Mouse (Mus musculus) hindbrain, embryonic 10.5 days (tissue): ENCODE data around the gene Meox1. TPM values are rescaled to one million over a fixed set of nuclear protein-coding genes. Genes with fewer than 3 reads are reported as not detected.

ENCODE experiments used
- DNase-seq: peaks from one replicate; pipeline ENCODE4 v3.0.0-alpha.2; 2017; ENCODE audit warnings: low spot score
- H3K27ac ChIP-seq: fragments of 300-500 bp; sonication (generic); 2 replicates; pipeline ENCODE4 v1.5.1; 2016; ENCODE audit warnings: mild to moderate bottlenecking, moderate library complexity
- H3K27me3 ChIP-seq: fragments of 300-500 bp; sonication (generic); 2 replicates; pipeline ENCODE4 v1.6.1; 2016; ENCODE audit warnings: mild to moderate bottlenecking; ENCODE audit not compliant: poor library complexity, insufficient read depth, severe bottlenecking
- H3K36me3 ChIP-seq: fragments of 300-500 bp; sonication (generic); 2 replicates; pipeline ENCODE4 v1.6.1; 2016; ENCODE audit warnings: mild to moderate bottlenecking, moderate library complexity
- H3K4me1 ChIP-seq: fragments of 300-500 bp; sonication (generic); replicated peaks from 2 replicates; pipeline ENCODE4 v1.6.1; 2016; ENCODE audit warnings: mild to moderate bottlenecking
- H3K4me3 ChIP-seq: fragments of 300-500 bp; sonication (generic); 2 replicates; pipeline ENCODE4 v1.5.1; 2016; ENCODE audit warnings: mild to moderate bottlenecking, moderate library complexity
- H3K9me3 ChIP-seq: fragments of 300-500 bp; sonication (generic); 2 replicates; pipeline ENCODE4 v1.6.1; 2016; ENCODE audit warnings: mild to moderate bottlenecking, moderate library complexity
- WGBS: fragments of 180-500 bp; shearing (Covaris S2); methylation state at CpG from one replicate; pipeline ENCODE4 v1.1.7; 2016; 5-methylcytosine and 5-hydroxymethylcytosine counted together
- polyA plus RNA-seq: library from polyadenylated mRNA; unstranded; fragments of >200 nt; fragmentation: Nextera tagmentation; extraction: Ambion mirVana; gene quantifications from 2 replicates; pipeline ENCODE4 v1.2.1, GENCODE M21; 2016

Meox1 gene
- polyA plus RNA-seq, 1 experiment from 2014 or later = 1.6 TPM

- Histone ChIP-seq H3K9me3 (no peaks in the 10 kb centered on the region), H3K4me1 (peaks cover 56% of the 10 kb centered on the region), H3K36me3 (no peaks in the 10 kb centered on the region), H3K27ac (no peak overlapping the region), H3K27me3 (peaks cover 64% of the 10 kb centered on the region), H3K4me3 (no peak overlapping the region)
- DNase-seq = no peak
- WGBS = 63% methylated on average over 6 of the region's 6 CpGs
Measured at GRCm38 (mm10) chr11:101888820-101889219, 5.4 kb downstream of the Meox1 start.

GRCm38 (mm10) chr11:101886436-101886835 is 7.7 kb downstream of the Meox1 start:
- Histone ChIP-seq H3K36me3 (no peaks in the 10 kb centered on the region), H3K27ac (peak overlapping the region; percentile 42; the same call in 1 of the 2 replicates), H3K9me3 (no peaks in the 10 kb centered on the region), H3K4me3 (no peak overlapping the region), H3K27me3 (peaks cover 54% of the 10 kb centered on the region), H3K4me1 (peaks cover 57% of the 10 kb centered on the region)
- 82% methylated on average over 12 of the region's 12 CpGs for WGBS
- DNase-seq = no peak

GRCm38 (mm10) chr11:101885881-101886319 is 8.3 kb downstream of the Meox1 start:
- Histone ChIP-seq H3K9me3 (no peaks in the 10 kb centered on the region), H3K4me1 (peaks cover 58% of the 10 kb centered on the region), H3K36me3 (no peaks in the 10 kb centered on the region), H3K27ac (peak overlapping the region; percentile 42; the same call in 1 of the 2 replicates), H3K27me3 (peaks cover 51% of the 10 kb centered on the region), H3K4me3 (no peak overlapping the region)
- no peak for DNase-seq
- 71% methylated on average over 6 of the region's 6 CpGs for WGBS

- Histone ChIP-seq H3K27me3 (peaks cover 50% of the 10 kb centered on the region), H3K4me1 (peaks cover 62% of the 10 kb centered on the region), H3K36me3 (no peaks in the 10 kb centered on the region), H3K4me3 (no peak overlapping the region), H3K27ac (0 out of 2 replicates have a peak overlapping the region, but pooled peaks have one; percentile 12), H3K9me3 (no peaks in the 10 kb centered on the region)
- 60% methylated on average over 6 of the region's 6 CpGs for WGBS
- no peak for DNase-seq
Measured at GRCm38 (mm10) chr11:101885232-101885631, 8.9 kb downstream of the Meox1 start.

GRCm38 (mm10) chr11:101883911-101884310 is 10.3 kb downstream of the Meox1 start:
- no peaks in the 10 kb centered on the region for H3K9me3 ChIP-seq
- 61% methylated on average over 2 of the region's 2 CpGs for WGBS
- no peak overlapping the region for H3K27ac ChIP-seq
- no peaks in the 10 kb centered on the region for H3K36me3 ChIP-seq
- peaks cover 50% of the 10 kb centered on the region for H3K27me3 ChIP-seq
- peaks cover 62% of the 10 kb centered on the region for H3K4me1 ChIP-seq
- DNase-seq = no peak
- H3K4me3 ChIP-seq = no peak overlapping the region

GRCm38 (mm10) chr11:101882500-101883290 is 11.5 kb downstream of the Meox1 start:
- H3K4me1 ChIP-seq = peaks cover 72% of the 10 kb centered on the region
- DNase-seq = no peak
- peaks cover 43% of the 10 kb centered on the region for H3K27me3 ChIP-seq
- H3K4me3 ChIP-seq = no peak overlapping the region
- 79% methylated on average over 11 of the region's 11 CpGs for WGBS
- H3K27ac ChIP-seq = no peak overlapping the region
- no peaks in the 10 kb centered on the region for H3K36me3 ChIP-seq
- H3K9me3 ChIP-seq = no peaks in the 10 kb centered on the region

- Histone ChIP-seq H3K36me3 (no peaks in the 10 kb centered on the region), H3K4me3 (peak overlapping the region; percentile 53), H3K27me3 (peaks cover 44% of the 10 kb centered on the region), H3K9me3 (no peaks in the 10 kb centered on the region), H3K4me1 (peaks cover 67% of the 10 kb centered on the region), H3K27ac (peak overlapping the region; percentile 81)
- 2% methylated on average over 24 of the region's 24 CpGs for WGBS
- DNase-seq = peak; percentile 62
Measured at GRCm38 (mm10) chr11:101881604-101882071, 12.5 kb downstream of the Meox1 start.

- 66% methylated on average over 7 of the region's 7 CpGs for WGBS
- peak overlapping the region; percentile 81 for H3K27ac ChIP-seq
- H3K36me3 ChIP-seq = no peaks in the 10 kb centered on the region
- H3K4me3 ChIP-seq = peak overlapping the region; percentile 53
- H3K27me3 ChIP-seq = peaks cover 44% of the 10 kb centered on the region
- H3K4me1 ChIP-seq = peaks cover 63% of the 10 kb centered on the region
- DNase-seq = no peak
- no peaks in the 10 kb centered on the region for H3K9me3 ChIP-seq
Measured at GRCm38 (mm10) chr11:101881185-101881584, 13.0 kb downstream of the Meox1 start.

- no peaks in the 10 kb centered on the region for H3K36me3 ChIP-seq
- peaks cover 57% of the 10 kb centered on the region for H3K4me1 ChIP-seq
- no peak for DNase-seq
- peaks cover 35% of the 10 kb centered on the region for H3K27me3 ChIP-seq
- no peak overlapping the region for H3K4me3 ChIP-seq
- H3K9me3 ChIP-seq = no peaks in the 10 kb centered on the region
- WGBS = 74% methylated on average over 4 of the region's 4 CpGs
- 0 out of 2 replicates have a peak overlapping the region, but pooled peaks have one; percentile 19 for H3K27ac ChIP-seq
Measured at GRCm38 (mm10) chr11:101879672-101880071, 14.5 kb downstream of the Meox1 start.

GRCm38 (mm10) chr11:101878696-101879095 is 15.5 kb downstream of the Meox1 start:
- H3K36me3 ChIP-seq = no peaks in the 10 kb centered on the region
- peaks cover 60% of the 10 kb centered on the region for H3K4me1 ChIP-seq
- H3K27ac ChIP-seq = no peak overlapping the region; the same call in 1 of the 2 replicates
- DNase-seq = no peak
- H3K4me3 ChIP-seq = no peak overlapping the region
- 61% methylated on average over 6 of the region's 6 CpGs for WGBS
- H3K27me3 ChIP-seq = peaks cover 25% of the 10 kb centered on the region
- H3K9me3 ChIP-seq = no peaks in the 10 kb centered on the region

GRCm38 (mm10) chr11:101874978-101875377 is 19.2 kb downstream of the Meox1 start:
- H3K27me3 ChIP-seq = peaks cover 4% of the 10 kb centered on the region; the same call in 1 of the 2 replicates
- no peaks in the 10 kb centered on the region for H3K9me3 ChIP-seq
- WGBS = 72% methylated on average over 5 of the region's 5 CpGs
- no peaks in the 10 kb centered on the region for H3K36me3 ChIP-seq
- H3K4me3 ChIP-seq = no peak overlapping the region
- no peak for DNase-seq
- H3K4me1 ChIP-seq = peaks cover 62% of the 10 kb centered on the region
- no peak overlapping the region for H3K27ac ChIP-seq

GRCm38 (mm10) chr11:101873909-101874308 is 20.3 kb downstream of the Meox1 start:
- WGBS = 75% methylated on average over 8 of the region's 8 CpGs
- no peak overlapping the region for H3K27ac ChIP-seq

GRCm38 (mm10) chr11:101871435-101871834 is 22.7 kb downstream of the Meox1 start:
- no peaks in the 10 kb centered on the region for H3K36me3 ChIP-seq
- DNase-seq = no peak
- H3K9me3 ChIP-seq = no peaks in the 10 kb centered on the region
- no peaks in the 10 kb centered on the region for H3K27me3 ChIP-seq
- no peak overlapping the region for H3K4me3 ChIP-seq
- peaks cover 49% of the 10 kb centered on the region for H3K4me1 ChIP-seq
- H3K27ac ChIP-seq = peak overlapping the region; percentile 2; the same call in 1 of the 2 replicates
- WGBS = 53% methylated on average over 6 of the region's 6 CpGs

More at GRCm38 (mm10) chr11:101873909-101874308, 20.3 kb downstream of the Meox1 start:
- Histone ChIP-seq H3K4me1 (peaks cover 53% of the 10 kb centered on the region), H3K27me3 (peaks cover 4% of the 10 kb centered on the region; the same call in 1 of the 2 replicates), H3K9me3 (no peaks in the 10 kb centered on the region), H3K4me3 (no peak overlapping the region), H3K36me3 (no peaks in the 10 kb centered on the region)
- no peak for DNase-seq
